Comparison of ENCODE assay signal across 7 mouse cellular contexts in the genomic region with DNA sequence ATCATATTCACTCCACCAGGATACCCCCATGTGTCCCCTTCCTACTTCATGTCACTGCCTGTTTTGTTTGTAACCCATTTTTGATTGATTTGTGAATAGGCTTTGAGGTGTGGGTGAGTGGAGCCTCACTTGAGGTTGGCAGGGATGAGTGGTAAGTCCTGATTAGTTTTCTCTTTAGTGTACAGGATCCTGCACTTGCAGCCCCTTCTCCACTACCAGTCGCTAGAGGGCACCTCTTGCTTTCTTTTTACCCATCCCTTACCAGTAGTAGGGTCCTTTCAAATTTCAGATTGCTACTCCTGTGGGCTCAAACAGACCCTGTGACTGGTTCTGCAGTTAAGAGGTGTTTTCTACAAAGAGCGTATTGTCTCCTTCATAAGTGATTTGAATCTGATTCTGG. TPM values are rescaled to one million over a fixed set of nuclear protein-coding genes. Genes with fewer than 3 reads are reported as not detected.
A peak's percentile ranks its signal among the peaks of the same experiment; 100 is the strongest.
DNase-seq lines count a peak whose midpoint lies in the region; ATAC-seq lines count a peak whose summit lies in the region.

No protein-coding gene starts in this region.

- H3K9ac ChIP-seq in hindbrain, embryonic 14.5 days = no peak overlapping the region
- no peak overlapping the region for H3K9ac ChIP-seq in hindbrain, embryonic 12.5 days

- peak; percentile 48 for DNase-seq in hindbrain, embryonic 14.5 days (ENCODE audit: low spot score)
- peak; percentile 23 for DNase-seq in right cerebral cortex, adult 18-20 months
- DNase-seq in right cerebral cortex, postnatal 36 days (ENCODE audit: low spot score in 2 of 2) = no peak
- DNase-seq in embryo, embryonic 9.5 days (ENCODE audit: extremely low spot score) = peak; percentile 27
- DNase-seq in mesoderm, embryonic 11.5 days (ENCODE audit: low read depth, low spot score) = peak; percentile 26

- no peaks in the 10 kb centered on the region for H3K27me3 ChIP-seq in hindbrain, embryonic 14.5 days (ENCODE audit: control insufficient read depth, insufficient read depth, low read length)
- H3K27me3 ChIP-seq in hindbrain, embryonic 12.5 days = no peaks in the 10 kb centered on the region

- no peak for ATAC-seq in hindbrain, embryonic 14.5 days (ENCODE audit: low FRiP score)
- ATAC-seq in hindbrain, embryonic 12.5 days (ENCODE audit: low FRiP score) = no peak
- ATAC-seq in erythroid progenitor cell, adult 5-6 weeks (replicated peaks; ENCODE audit: low FRiP score, poor library complexity, severe bottlenecking) = no peak

- H3K27ac ChIP-seq in hindbrain, embryonic 14.5 days = no peak overlapping the region
- no peak overlapping the region for H3K27ac ChIP-seq in hindbrain, embryonic 12.5 days

- 0 out of 2 replicates have a peak, but pooled peaks cover 2% of the 10 kb centered on the region for H3K4me1 ChIP-seq in hindbrain, embryonic 14.5 days (replicated peaks; ENCODE audit: control insufficient read depth, insufficient read depth, low read length)
- no peaks in the 10 kb centered on the region for H3K4me1 ChIP-seq in hindbrain, embryonic 12.5 days

- H3K9me3 ChIP-seq in hindbrain, embryonic 14.5 days (ENCODE audit: control insufficient read depth, low read length) = no peaks in the 10 kb centered on the region
- no peaks in the 10 kb centered on the region for H3K9me3 ChIP-seq in hindbrain, embryonic 12.5 days (replicated peaks)

- no peak overlapping the region for H3K4me2 ChIP-seq in hindbrain, embryonic 14.5 days (replicated peaks)
- H3K4me2 ChIP-seq in hindbrain, embryonic 12.5 days (replicated peaks) = no peak overlapping the region

- no peaks in the 10 kb centered on the region; the same call in 1 of the 2 replicates for H3K36me3 ChIP-seq in hindbrain, embryonic 14.5 days (replicated peaks; ENCODE audit: control insufficient read depth, insufficient read depth)
- H3K36me3 ChIP-seq in hindbrain, embryonic 12.5 days = peaks cover 3% of the 10 kb centered on the region; the same call in 1 of the 2 replicates

- WGBS in hindbrain, embryonic 14.5 days = 64% methylated on average over 2 of the region's 2 CpGs
- WGBS in hindbrain, embryonic 12.5 days = 60% methylated on average over 2 of the region's 2 CpGs

- no peak overlapping the region for H3K4me3 ChIP-seq in hindbrain, embryonic 14.5 days (replicated peaks; ENCODE audit: low read length)
- no peak overlapping the region for H3K4me3 ChIP-seq in hindbrain, embryonic 12.5 days

RNA-seq across cellular contexts. Expression of gene Hacd2, which starts 38.8 kb away (rescaled TPM):
- polyA plus RNA-seq in hindbrain, embryonic 14.5 days (2014; fragmentation: Nextera tagmentation; extraction: Ambion mirVana) = 29.3 and 29.9 TPM in 2 replicates
- polyA plus RNA-seq in hindbrain, embryonic 12.5 days (2016; fragmentation: Nextera tagmentation; extraction: Ambion mirVana) = 37.9 and 42.5 TPM in 2 replicates
- total RNA-seq in erythroid progenitor cell, adult 5-6 weeks (2015; ENCODE audit: low replicate concordance) = 29.9 and 46.5 TPM in 2 replicates
- total RNA-seq in erythroid progenitor cell, adult 5-6 weeks (2017; ENCODE audit: low replicate concordance) = 3.0 and 5.6 TPM in 2 replicates

Comparison
In these comparisons a context has a peak if more than half of its experiments do, and no peak if none do; other contexts are left out.
1. DNase-seq: peak in hindbrain, embryonic 14.5 days (single experiment), right cerebral cortex, adult 18-20 months (single experiment), embryo, embryonic 9.5 days (single experiment) and mesoderm, embryonic 11.5 days (single experiment); none in right cerebral cortex, postnatal 36 days (0 of 2).